Mouse (Mus musculus) thymus, adult 2 months (tissue): ENCODE measurements at regions not wholly inside any gene's neighbourhood (a gene's known extent, or its start where the extent isn't known, plus 50 kb on each side); places are given as distances from the start of the nearest gene placed in this dataset.

ENCODE experiments used
- CTCF ChIP-seq: fragments of 200-500 bp; IDR thresholded peaks from 2 replicates; pipeline ENCODE4 v1.5.1; 2012; ENCODE audit warnings: mild to moderate bottlenecking, control low read depth, low read length, moderate library complexity, borderline replicate concordance; ENCODE audit not compliant: control insufficient read depth, poor library complexity, insufficient read depth; ENCODE audit errors: extremely low read depth
- POLR2A ChIP-seq: fragments of 200-500 bp; IDR thresholded peaks from 2 replicates; pipeline ENCODE4 v1.6.1; 2012; ENCODE audit warnings: mild to moderate bottlenecking, low read length, control low read depth, moderate library complexity; ENCODE audit not compliant: control insufficient read depth, poor library complexity, insufficient read depth; ENCODE audit errors: extremely low read depth

DNA sequence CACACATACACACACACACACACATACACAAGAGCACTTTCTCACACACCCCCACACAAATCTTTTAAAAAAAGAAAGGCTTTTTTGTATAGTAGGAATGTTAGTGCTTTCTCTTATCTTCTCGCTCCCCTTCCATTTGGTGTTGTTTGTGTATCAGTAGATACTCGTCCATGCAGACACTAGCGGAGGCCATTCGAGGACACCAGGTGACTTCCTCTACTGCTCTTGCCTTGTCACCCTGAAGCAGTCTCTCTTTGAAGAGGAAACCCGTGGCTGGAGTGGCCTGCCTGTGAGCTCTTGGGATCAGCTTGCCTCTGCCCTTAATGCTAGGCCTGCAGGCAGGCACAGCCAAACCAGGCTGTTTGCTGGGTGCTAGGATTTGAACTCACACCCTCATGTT is 105.1 kb upstream of the Max start:
- TF ChIP-seq CTCF (no peak), POLR2A (no peak)
